Mouse (Mus musculus): ENCODE results near the gene Ptrh1.

DNA sequence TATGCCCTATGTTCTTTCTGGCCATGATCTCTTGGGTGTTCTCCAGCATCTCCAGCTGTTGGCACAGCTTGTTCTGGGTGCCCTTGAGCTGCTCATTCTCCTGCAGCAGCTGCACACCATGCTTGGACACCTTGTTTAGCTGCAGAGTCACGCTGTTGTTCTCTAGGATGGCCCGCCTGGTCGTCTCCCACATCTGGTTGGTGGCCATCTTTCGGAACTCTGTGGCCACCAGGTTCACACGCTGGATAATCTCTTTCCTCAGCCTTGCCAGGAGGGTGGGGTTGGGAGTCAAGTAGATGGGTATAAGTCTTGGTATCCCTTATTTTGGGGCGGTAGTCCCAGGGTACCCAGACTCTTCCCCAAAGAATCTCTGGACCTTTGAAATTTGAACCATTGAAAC is 4.1 kb downstream of the Ptrh1 start:
- TF ChIP-seq EP300 (IDR thresholded peaks at IDR 0.05; ENCODE audit: insufficient read depth, low read depth, low read length) (no peak), CTCF (IDR thresholded peaks at IDR 0.05) (no peak)
